Mouse (Mus musculus) c-Kit-positive CD71-negative TER-119-negative erythroid progenitor cells, embryonic 14.5 days (primary cell): ENCODE measurements around the gene Kctd11.

ENCODE experiments used
- DNase-seq: peaks from one replicate; pipeline ENCODE4 v3.0.0-alpha.2; 2013; ENCODE audit warnings: low read depth

Gene Kctd11

DNA sequence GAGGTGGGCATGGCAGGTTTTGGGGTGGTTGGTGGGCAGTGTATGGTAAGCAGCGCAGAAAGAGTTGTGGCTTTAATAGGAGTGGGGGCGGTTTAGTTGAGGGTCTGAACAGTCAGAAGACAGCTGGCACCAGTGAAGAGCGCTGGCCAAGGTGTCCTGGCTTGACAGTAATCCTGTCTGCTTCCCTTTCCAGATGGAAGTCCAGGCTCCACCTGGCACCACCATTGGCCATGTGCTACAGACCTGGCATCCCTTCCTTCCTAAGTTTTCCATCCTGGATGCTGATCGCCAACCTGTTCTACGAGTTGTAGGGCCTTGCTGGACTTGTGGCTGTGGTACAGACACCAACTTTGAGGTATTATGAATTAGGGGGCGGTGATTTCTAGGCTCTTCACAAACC is 33.2 kb downstream of the Kctd11 start:
- DNase-seq = no peak

DNA sequence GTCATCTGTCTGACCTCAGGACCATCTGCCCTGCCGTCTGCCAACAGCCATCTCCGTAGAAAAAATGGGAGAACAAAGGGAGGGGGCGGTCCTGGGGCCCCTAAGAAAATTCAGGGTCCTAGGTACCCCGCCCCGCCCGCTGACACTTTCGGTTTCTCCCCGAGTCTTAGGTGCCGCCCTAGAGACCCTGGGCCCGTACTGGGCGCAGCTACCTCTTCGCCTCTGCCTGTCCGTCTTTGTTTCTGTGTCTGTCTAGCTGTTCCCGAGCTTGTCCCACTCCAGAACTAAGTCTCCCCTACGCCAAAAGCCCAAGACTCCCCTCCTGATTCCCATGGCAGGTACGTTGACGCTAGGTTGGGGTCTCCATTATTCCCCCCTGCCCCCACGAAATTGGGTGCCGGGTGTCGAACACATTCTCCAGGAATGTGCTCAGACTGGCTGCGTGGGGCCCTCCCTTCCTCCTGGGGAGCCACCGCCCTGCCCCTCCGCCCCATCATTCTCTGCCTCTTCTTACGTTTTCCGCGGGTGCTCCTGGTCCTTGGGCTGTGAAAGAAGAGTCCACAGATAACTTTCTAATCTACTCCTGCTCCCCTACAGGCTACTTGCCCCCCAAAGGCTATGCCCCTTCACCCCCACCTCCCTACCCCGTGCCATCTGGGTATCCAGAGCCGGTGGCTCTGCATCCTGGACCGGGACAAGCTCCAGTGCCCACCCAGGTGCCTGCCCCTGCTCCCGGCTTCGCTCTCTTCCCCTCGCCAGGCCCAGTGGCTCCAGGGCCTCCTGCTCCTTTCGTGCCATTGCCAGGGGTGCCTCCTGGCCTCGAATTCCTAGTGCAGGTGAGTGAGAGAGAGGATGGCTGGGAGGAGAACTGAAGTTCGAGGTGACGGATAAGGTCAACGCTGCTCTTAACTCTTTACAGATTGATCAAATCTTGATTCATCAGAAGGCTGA is 34.2 kb downstream of the Kctd11 start:
- DNase-seq = no peak

DNA sequence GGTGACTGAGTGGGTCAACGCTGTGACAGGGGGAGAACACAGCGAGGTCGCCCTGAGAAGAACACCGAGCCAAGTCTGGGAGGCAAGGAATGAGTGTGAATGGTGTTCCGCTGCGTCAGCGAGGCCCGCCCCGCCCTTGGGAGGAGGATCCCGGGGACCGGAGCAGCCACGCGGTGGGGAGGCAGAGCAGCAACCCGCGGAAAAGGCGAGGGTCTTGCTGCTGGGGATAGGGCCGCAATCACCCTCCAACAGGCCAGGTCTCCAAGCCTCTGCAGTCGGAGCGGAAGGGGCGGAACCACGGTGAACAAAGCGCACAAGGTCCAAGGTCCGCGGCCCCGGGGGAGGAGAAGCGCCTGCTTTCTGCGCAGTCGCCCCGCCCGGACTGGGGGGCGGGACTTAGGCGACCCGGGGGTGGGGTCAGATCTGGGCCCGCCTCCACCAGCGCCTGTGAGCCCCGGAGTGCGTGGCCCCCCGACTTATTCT is 35.0 kb downstream of the Kctd11 start, which contains the start of gene Plscr3:
Plscr3 (plus strand) TSS at position 179 of the 483 bp plus-strand sequence.
- peak; percentile 87 for DNase-seq

DNA sequence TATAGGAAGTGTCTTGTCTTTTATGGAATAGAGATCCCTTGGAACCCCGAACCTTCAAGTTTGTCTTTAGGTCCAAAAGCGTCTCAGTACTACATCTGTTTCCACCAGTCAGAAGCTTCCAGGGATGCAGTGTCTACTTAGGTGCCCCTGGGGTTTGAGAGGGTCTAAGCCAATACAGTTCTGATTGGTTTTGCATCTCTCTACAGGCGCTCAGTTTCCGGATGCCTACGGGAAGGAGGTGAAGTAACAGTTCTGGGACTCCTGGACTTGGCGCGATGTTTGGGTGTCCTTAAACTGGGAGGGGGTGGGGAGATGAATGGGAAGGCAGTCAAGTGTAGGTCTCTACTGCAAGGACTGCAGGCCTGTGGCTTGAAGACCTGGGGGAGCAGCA is 42.5 kb downstream of the Kctd11 start:
- no peak for DNase-seq

DNA sequence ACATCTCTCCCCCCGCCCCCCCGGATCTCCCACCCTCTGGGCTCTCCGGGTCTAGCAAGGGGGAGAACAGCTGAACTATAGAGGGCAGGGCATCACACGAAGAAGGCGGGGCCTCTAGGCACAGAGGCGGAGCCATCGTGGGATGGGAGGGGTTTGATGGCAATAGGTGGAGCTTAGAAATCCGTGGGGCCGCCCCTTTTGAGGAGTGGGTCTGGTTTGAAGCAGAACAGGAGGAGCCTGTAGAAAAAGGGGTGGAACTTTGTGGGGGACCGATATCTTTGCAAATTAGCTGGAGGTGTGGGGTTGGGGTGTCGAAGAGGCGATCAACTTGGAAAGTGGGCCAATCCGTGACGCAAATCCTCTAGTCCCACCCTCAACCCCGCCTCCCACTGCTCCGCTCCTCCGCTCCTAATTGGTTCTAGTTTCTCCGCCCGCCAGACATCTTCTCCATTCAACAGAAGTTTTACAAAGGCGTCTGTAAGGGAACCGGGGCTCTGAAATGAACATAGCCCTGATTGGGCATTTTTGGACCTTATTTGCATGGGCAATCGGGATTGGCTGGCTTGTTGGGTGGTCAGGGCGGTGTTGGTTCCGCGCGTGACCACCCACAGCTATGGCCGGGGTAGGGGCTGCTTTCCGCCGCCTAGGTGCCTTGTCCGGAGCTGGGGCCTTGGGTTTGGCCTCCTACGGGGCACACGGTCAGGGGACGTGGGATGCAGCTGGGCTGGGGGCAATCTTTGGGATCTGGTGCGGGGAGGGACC is 43.1 kb downstream of the Kctd11 start, which contains the start of gene Tmem256:
Tmem256 (plus strand) TSS at position 563 of the 762 bp plus-strand sequence.
- peak; percentile 98 for DNase-seq

DNA sequence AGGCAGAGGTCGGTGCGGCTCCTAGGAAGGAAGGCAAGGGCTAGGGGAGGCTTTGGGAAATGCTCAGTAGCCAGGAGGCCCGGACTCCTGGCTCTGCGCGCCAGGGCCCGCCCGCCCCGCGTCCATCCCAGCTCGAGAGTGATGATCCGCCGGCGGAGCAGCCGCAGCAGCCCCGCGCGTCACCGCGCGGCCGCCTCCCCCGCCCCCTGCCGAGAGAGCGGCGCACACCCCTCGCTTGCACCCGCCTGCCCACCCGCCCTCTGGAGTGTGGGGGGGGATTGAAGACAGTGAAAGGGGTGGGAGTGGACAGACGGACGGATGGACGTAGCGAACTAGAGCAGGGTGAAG is 43.6 kb downstream of the Kctd11 start, which contains the start of gene Nlgn2:
Nlgn2 (minus strand) TSS at position 181 of the 348 bp plus-strand sequence.
- DNase-seq = peak; percentile 57

DNA sequence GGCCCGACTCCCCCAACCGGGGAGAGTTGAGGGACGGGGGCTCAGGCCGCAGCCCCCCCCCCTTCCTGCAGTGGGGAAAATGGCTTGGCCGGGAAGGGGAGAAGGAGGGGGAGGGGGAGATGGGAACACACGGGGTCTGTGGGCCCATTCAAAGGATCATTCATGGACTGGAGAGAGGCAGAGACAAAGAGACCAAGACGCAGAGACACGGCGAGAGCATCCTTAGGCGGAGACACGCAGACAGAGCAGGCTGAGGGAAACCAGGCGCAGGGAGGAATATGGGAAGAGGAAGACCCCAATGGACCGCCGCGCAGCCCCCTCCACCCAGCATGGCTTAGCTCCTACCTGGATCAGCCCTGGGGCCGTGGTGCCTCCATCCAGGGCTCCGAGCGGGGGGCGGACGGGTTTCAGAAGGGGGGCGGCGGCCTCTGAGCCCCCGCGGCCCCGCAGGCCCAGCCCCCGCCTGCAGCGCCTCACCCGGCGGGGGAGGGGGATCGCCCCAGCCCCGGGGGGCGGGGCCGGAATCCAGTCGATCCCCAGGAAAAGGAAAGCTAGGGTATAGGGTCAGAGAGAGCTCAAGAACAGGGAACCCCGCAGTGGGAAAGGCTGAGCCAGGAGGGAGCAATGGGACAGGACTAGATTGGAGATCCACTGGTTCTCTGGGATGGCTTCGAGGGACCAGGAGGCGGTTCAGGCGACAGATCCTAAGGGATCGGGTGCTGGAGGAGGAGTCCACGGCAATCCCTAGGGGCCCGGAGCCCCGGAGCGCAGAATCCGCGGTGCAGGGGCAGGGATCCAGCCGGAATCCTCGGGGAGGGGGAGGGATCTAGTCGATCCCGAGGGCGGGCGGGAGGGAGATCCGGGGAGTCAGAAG is 44.3 kb downstream of the Kctd11 start:
- DNase-seq = no peak

DNA sequence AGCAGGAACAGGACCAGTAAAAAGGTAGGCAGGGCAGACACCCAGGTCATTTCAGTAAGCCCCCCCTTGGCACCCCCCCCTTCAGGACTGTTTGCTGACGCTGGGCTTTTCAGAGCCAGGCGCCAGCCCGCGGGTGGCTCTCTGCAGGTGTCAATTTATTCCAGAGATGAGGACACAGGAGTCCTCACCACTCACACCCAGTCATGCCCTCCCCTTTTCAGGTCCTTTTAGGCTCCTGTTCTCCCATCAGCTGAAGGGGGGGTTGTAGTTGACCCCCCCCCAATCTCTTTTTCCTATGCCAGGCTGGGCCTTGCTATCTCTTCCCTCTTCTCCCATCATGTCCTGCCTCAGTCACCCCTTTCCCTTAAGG is 45.3 kb downstream of the Kctd11 start:
- no peak for DNase-seq

DNA sequence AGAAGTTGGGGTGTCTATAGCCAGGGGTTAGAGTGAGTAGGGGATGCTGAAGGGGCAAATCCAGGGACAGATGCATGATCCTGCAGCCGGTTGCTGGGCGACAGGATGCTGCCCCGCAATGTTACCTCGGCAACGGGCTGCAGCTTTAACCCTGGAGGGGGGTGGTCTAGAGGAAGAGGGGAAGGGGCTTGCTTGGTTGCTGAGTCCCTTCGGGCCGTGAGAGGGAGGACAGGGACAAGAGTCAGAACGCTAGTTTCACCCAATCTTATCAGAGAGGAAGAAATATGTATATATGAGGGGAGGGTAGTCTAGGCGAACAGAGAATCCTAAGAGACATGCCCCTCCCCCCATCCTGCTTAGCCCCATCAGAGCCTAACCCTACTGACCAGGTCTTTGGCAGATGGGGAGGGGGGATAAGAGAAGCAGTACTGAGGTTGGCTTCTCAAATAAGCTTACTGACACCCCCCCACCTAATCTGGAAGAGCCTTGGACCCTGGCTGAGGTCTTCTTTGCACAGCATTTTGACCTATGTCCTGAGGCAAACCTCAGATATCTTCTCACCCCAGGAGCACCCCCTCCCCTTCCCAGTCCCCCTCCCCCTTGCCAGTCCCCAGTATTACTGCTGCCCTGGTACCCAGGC is 45.8 kb downstream of the Kctd11 start:
- DNase-seq = no peak

DNA sequence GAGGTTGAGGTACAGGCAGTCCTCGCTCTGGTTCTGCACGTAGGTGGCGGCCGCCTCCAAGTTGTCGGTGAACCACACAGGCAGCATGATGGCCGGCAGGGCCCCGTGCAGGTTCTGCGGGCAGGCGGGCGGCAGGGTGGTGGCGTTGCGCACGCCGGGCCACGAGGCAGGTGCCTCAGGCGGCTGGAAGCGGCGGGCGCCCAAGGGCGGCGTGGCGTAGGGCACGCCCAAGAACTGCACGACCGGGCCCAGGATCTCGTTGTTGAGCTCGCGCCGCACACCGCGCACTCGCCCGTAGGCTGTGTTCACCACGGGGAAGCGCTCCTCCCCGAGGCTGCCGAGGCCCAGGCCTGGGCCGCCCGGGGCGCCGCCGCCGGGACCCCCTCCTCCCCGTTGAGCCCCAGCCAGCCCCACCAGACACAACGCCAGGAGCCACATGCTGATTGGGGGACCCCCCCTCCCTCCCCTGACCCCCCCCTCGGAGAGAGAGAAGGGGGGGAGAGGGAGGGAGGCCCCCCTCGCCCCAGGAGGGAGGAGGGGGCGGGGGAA is 47.1 kb downstream of the Kctd11 start:
- DNase-seq = no peak

DNA sequence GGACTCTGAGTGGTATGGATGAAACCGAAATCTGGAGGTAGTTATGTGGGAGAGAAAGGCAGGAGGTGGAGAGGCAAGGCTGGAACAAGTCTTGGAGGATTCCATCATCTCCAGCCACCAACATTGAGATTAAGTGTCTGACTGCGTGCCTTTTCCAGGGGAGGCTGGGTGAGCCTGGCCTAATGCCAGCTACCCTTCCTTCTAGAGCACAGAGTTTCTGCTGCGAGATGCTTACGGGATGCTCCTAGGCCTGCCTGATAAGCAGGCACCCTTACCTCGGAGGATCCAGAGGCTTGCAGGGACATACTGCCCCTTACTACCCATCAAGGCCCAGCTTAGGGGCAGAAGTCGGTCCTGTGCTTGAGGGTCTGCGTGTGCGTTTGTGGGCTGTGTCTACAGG is 47.7 kb downstream of the Kctd11 start:
- DNase-seq = no peak

DNA sequence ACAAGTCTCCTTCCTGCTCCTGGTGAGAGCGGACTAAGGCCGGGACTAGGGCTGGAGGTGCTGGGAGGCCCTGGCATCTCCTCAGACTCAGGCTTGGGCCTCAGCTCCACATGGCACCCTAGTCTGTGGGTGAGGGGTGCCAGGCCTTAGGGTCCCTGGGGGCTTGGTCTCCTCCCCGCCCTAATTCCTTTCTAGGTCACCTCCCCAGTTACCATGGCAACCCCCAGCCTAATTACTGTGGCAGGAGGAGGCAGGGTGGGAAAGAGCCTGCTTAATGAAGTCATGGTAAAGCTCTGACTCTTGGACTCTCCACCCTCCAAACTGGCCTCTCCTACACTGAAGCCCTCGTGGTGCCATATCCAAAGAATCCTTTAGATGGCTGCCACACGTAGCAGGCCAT is 52.4 kb downstream of the Kctd11 start:
- no peak for DNase-seq
